Mouse (Mus musculus): ENCODE data around the gene Dgat2l6.

Gene Dgat2l6

DNA sequence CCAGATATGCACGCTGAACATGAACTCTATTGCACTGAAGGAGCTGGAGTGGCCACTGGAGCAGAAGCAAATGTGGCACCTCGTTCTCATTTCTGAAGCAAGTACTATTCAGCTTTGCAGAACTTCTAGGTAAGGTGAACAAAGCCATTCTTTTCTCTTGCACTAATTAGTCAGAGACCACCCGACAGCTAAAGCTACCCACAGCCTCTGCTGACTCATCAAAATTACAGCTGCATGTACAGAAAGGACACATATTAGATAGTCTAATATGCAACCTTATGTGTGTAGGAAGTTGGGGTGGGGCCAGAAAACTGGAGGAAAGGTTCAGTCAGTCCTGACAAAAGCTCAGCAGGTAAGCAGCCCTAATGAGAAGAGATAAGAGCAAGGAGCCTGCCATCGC is at the start of gene Dgat2l6:
TSS of gene Dgat2l6 (plus strand) at position 368 of the 400 bp plus-strand sequence.
- DNase-seq (ENCODE audit: low spot score) = no peak

DNA sequence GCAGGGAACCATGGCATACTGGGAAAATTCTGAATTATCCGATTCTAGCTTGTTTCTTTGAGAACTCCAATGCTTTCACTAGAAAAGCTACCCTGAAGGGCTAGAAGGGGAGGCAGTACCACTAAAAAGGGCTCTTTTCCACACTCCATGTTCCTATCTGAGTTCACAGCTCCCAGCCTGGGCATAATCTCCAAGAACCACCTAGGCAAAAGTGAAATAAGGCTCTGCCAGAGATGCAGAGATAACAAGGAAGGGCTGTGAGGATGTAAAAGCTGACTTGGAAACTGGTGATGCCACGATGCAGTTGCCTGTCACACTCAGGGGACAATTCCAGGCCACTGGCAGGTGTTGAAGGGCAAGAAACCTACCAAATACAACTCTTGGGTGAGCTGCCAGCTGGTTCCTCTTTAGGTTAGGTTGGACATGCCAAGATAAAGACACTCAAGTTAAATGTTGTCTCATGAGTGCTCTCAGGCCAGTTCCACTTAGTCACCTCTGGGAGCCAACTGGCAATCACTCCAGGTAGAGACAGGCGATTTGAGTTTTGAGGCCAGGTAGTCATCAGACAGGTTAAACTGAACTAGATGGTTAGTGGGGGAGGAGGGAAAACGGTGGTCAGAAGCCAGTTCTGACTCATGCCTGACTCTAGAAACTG is 48.9 kb upstream of the Dgat2l6 start:
- no peak for DNase-seq (ENCODE audit: low spot score)

DNA sequence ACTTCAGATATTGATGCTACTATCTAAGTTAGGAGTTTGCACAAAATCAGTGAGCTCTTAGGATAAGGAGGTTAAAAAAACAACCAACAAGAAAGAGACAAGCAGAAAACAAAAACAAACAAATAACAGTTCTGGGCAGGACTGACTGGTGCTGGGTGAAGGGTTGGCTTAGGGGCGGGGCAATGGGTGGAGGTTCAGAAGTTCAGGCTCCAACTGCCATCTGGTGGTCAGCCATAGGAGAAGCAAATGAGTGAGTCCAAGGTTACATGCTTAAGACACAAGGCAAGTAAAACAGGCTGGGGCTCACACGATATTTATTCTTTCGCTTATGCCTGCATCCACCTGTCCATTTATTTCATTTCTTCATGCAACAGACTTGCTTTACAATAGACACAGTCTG is 44.3 kb upstream of the Dgat2l6 start:
- DNase-seq (ENCODE audit: low spot score) = peak; percentile 22

DNA sequence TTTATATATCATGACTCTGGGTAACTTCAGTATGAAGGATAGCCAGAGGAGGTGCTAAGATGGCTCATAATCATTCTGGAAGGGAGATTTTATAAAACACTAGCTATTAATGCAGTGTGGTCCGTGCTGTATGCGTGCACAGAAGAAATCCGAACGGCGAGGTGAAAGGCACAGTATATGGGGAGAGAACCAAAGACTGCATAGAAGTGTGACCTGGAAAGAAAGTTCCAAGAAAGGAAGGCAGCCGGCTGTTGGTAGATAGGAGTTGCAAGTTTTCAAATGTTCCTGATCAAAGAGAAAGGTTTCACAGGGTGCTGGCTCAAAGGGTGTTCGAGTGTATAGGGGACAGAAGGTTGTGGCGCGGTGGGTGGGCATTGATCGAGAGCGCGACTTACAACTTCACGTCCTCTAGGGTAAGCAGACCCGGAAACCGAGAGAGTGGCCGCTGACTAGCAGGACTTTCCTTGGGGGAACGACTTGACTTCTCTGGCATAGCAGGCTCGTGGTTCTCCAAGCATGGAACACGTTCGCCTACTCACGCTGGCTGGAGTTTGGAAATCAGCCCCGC is 31.1 kb upstream of the Dgat2l6 start:
- no peak for DNase-seq (ENCODE audit: low spot score)

DNA sequence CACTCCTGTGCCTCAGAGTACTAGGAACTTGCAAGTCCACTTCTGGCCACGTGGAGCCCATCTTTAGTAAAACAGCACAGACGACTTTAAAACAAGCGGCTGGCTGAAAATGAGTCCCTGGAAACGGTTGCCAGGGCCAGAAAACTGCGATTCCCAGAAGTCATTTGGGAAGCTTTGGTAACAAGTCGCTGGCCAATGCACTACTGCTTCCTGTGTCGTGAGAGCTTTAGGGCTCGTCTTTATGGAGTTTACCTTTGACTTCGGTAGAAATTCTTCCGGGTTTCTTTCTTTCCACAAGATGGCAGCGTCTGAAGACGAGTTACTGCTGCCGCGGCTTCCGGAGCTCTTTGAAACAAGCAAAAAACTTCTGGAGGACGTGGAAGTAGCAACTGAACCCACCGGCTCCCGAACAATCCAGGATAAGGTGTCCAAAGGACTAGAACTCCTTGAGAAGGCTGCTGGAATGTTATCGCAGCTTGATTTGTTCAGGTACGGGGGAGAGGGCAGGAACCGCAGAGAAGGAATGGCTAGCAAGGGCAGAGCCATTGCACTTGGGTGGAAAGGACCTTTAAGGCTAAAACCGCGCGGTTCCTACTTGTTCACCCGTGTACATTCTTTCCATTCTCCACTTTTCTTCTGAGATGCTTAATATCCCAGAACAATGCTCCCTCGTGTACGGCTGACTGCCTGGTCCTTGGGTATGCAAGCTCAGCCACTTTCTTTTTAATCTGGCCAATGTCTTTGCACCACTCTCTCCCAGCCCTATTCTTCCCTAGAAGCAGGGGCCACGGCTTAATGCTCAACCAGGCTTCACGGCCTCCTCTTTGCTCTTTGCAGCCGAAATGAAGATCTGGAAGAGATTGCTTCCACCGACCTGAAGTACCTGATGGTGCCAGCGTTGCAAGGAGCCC is 30.3 kb upstream of the Dgat2l6 start, which contains the start of gene Igbp1:
TSS of gene Igbp1 (plus strand) at position 224 of the 911 bp plus-strand sequence.
- peak; percentile 31 for DNase-seq (ENCODE audit: low spot score)

DNA sequence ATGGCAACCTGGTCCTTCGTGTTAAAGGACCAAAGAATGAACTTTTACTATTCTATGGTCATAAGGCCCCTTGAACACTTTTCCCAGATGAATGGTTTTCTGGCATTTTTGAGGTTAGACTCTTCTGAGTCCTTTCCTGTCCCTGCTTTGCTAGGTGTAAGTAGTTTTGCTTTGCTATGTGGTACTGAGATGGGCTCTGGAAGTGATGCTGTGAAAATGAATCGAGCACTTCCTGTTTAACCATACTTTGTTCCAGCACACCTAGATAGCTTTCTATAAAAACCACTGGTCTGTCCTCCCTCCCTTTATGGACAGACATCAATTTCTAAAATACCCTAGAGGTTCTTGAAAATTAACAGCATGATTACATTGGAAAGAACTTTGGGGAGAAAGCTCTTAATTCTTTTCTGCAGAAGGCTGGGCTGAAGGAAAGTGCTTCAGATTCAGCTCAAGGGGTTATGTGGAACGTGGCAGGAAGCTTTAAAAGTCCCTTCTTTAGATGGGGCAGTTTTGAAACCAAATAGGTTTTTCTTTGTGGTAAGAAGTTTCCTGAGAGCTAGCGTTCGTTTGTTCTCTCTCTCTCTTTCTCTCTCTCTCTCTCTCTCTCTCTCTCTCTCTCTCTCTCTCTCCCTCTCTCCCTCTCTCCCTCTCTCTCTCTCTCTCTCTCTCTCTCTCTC is 20.3 kb upstream of the Dgat2l6 start:
- no peak for DNase-seq (ENCODE audit: low spot score)

DNA sequence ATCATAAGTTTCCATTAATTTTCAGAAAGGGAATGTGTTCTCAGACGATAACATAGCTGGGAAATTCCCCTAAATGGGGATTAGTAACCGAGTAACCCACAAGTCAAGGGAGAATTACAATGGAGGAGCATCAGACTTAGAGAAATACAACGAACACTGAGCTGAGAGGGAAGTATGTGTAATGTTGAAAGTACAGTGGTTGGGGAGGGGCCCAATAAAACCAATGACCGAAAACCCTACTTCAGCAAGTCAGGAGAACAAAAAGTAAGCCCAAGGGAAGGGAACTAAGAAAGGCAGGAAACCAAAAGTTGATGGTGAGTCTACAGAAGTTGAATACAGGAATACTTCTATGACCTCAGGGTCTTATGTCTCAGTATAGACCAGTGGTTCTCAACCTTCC is 16.5 kb upstream of the Dgat2l6 start:
- DNase-seq (ENCODE audit: low spot score) = no peak

DNA sequence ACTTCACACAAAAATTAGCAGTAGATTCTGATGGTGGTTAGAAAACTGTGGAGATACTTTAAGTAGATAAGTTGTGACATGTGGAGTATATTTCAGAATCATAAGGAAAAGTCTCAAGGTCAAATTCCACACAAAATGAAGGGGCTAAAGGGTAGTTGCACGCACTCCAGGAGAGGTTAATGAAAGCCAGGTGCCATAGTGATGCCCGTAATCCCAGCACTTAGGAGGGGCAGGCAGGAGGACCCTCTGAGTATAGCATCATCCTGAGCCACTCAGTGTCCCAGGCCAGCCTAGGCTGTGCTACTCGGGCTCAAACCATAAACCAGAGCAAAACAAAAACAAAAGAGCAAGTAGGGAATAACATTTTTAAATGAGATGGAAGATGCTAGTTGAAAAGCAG is 14.7 kb upstream of the Dgat2l6 start:
- no peak for DNase-seq (ENCODE audit: low spot score)

DNA sequence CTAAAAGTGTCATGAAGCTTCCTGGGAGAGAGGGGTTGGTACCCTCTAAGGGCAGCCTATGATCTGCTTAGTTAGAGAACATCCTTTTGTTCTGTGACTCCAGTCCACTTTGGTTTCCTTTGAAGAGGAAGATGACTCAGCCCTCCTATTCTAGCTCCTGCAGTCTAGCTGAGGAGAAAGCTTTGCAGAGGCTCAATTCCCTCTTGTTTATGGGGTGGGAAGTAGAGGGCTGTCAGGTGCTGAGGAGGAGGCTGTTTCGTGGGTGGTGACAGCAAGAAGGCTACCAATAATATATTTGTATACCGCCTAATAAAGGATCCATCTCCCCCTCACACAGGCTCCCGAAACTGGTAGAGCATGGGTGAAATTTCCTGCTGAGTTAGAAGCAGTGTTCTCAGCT is 8.0 kb upstream of the Dgat2l6 start:
- no peak for DNase-seq (ENCODE audit: low spot score)

DNA sequence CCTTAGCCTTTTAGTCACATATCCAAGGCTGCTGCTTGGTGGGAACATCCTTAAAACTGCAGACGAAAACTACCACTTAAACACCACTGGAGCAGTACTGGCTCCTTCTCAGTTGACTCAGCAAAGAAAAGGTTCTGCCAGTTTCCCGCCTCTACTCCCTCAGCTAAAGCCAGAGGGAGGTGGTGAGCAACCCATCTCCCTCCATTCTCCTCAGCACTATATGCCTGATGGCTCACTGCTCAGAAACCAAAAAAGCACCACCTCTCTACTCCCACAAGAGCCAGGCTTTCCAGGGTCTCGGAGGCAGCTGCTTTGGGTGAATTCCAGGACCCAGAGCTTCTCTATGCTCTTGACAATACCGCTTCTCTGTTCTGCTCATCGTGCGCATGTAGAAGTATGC is 7.0 kb upstream of the Dgat2l6 start:
- DNase-seq (ENCODE audit: low spot score) = no peak

DNA sequence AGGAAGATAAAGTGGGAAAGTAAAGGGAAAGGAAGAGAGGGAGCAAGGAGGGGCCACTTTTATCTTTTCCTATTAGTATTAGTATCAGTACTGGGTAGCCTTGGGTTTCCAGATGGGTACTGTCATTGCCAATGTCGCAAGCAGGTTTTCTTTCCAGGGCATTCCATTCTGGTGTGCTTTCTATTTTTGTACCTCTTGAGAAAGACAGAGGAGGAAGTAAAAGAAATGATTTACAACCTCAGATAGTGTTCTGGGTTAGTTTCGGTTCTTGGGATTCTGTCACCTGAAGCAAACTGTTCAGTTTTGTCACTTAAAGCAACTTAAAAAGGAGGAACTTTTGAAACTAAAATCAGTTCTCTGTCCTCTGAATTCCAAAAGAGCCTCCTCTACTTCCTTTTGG is 6.1 kb upstream of the Dgat2l6 start:
- no peak for DNase-seq (ENCODE audit: low spot score)

DNA sequence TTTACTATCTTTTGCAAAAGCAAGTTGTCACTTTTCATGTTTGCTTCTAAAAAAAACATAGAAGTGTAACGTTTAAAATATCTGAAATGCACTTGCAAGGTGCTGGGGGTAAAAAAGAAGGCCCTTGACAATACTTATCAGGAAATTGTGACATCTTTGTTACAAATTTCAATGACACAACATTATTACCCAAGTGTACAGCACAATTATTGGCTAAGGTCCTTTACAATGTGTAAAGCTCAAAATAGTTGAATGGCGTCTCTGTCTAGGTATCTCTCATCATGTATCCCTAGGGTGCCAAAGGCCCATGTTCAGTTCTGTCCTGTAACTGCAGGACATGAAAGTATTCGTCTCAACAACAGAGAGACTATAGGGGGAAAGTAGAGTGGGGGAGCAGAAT is 31.4 kb downstream of the Dgat2l6 start:
- DNase-seq (ENCODE audit: low spot score) = no peak

DNA sequence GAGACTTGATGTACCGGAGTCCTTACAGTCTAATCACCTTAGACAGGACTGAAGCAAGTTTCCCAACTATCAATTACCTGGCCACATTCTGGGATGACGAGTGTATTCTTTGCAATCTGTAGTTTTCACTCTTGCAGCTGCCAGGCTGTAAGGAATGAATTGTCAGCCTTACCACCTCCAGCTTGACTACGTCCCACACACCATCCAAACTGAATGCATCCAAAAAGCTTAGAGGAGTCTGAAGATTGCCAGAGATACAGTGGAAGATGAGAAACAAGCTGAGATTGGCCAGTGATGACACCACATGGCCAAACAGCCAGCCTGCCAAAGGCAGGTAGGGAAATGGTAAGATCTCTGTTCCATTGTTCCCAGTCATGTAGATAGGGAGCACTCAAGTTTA is 41.1 kb downstream of the Dgat2l6 start:
- no peak for DNase-seq (ENCODE audit: low spot score)

DNA sequence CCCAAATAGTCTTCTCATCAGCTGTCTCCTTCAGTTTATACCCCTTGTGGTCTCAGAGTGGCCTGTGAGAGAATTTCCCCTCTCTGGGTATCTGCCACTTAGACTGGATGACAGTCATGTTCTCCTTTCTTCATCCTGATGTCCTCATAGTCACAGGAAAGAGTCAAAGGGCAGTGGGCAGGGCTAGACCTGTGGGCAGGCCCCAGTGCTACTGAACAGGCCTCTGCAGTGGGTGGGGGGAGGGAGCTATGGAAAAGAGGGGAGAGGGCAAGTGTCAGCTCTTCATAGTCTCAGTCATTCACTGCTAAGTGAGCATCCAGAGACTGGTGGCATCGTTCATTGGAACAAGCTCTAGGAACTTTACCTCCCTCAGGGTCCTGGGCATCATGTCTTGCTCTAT is 47.3 kb downstream of the Dgat2l6 start, which contains the start of gene Awat1:
TSS of gene Awat1 (plus strand) at position 301 of the 400 bp plus-strand sequence.
- DNase-seq (ENCODE audit: low spot score) = no peak

DNA sequence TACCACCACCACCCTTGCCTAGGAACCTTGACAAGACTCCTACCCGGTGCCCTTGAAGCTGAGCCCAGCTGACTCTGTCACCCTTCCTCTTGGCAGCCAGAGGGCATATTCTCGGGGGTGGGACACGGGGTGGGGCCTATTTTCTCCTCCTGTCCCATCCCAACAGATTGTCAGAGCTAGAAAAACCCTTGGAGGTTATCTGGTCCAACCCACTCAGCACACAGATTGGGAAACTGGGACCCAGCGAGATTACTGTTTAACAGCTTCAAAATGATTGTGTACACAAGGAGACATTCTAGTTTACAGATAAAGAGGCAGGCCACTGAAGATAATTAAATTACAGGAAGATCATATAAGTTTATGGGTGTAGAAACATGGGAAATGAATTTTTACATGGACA is 70.2 kb downstream of the Dgat2l6 start, which contains the start of gene P2ry4:
TSS of gene P2ry4 (minus strand) at position 79 of the 400 bp plus-strand sequence.
- no peak for DNase-seq (ENCODE audit: low spot score)
